Mouse (Mus musculus): Measurements from ENCODE around the gene Usp36. TPM values are rescaled to one million over a fixed set of nuclear protein-coding genes. Genes with fewer than 3 reads are reported as not detected.
A peak's percentile ranks its signal among the peaks of the same experiment; 100 is the strongest.

Gene Usp36
- polyA plus RNA-seq, 1 experiment from 2014 or later, result 13.5 TPM

- no peak overlapping the region for H3K9ac ChIP-seq (ENCODE audit: low read length)
- no peaks in the 10 kb centered on the region for H3K9me3 ChIP-seq (replicated peaks; ENCODE audit: control insufficient read depth, low read length)
- H3K4me3 ChIP-seq (ENCODE audit: low read length), result no peak overlapping the region
- ATAC-seq (replicated peaks; ENCODE audit: extremely low read depth, insufficient read depth, low FRiP score), result no peak
- peaks cover 40% of the 10 kb centered on the region for H3K4me1 ChIP-seq (ENCODE audit: control insufficient read depth, insufficient read depth, low read length)
- no peak overlapping the region for H3K4me2 ChIP-seq (ENCODE audit: low read depth, low read length)
- no peaks in the 10 kb centered on the region for H3K36me3 ChIP-seq (ENCODE audit: control insufficient read depth, insufficient read depth)
- H3K27ac ChIP-seq (ENCODE audit: low read length), result no peak overlapping the region
- H3K27me3 ChIP-seq (ENCODE audit: control insufficient read depth, insufficient read depth, low read length), result no peaks in the 10 kb centered on the region
- WGBS, result 83% methylated on average over 12 of the region's 12 CpGs
Measured at GRCm38 (mm10) chr11:118225056-118225836, 64.8 kb downstream of the Usp36 start.

- no peak overlapping the region for H3K4me2 ChIP-seq (ENCODE audit: low read depth, low read length)
- 80% methylated on average over 10 of the region's 10 CpGs for WGBS
- H3K4me1 ChIP-seq (ENCODE audit: control insufficient read depth, insufficient read depth, low read length), result peaks cover 37% of the 10 kb centered on the region
- no peaks in the 10 kb centered on the region for H3K27me3 ChIP-seq (ENCODE audit: control insufficient read depth, insufficient read depth, low read length)
- no peak overlapping the region for H3K27ac ChIP-seq (ENCODE audit: low read length)
- no peaks in the 10 kb centered on the region for H3K9me3 ChIP-seq (replicated peaks; ENCODE audit: control insufficient read depth, low read length)
- no peaks in the 10 kb centered on the region for H3K36me3 ChIP-seq (ENCODE audit: control insufficient read depth, insufficient read depth)
- H3K9ac ChIP-seq (ENCODE audit: low read length), result no peak overlapping the region
- no peak for ATAC-seq (replicated peaks; ENCODE audit: extremely low read depth, insufficient read depth, low FRiP score)
- H3K4me3 ChIP-seq (ENCODE audit: low read length), result no peak overlapping the region
Measured at GRCm38 (mm10) chr11:118223416-118224067, 66.5 kb downstream of the Usp36 start.

GRCm38 (mm10) chr11:118222917-118223316 lies 67.1 kb downstream of the Usp36 start:
- Histone ChIP-seq H3K4me1 (ENCODE audit: control insufficient read depth, insufficient read depth, low read length) (peaks cover 33% of the 10 kb centered on the region), H3K36me3 (ENCODE audit: control insufficient read depth, insufficient read depth) (no peaks in the 10 kb centered on the region), H3K4me2 (ENCODE audit: low read depth, low read length) (no peak overlapping the region), H3K9ac (ENCODE audit: low read length) (no peak overlapping the region), H3K27me3 (ENCODE audit: control insufficient read depth, insufficient read depth, low read length) (no peaks in the 10 kb centered on the region), H3K4me3 (ENCODE audit: low read length) (no peak overlapping the region), H3K27ac (ENCODE audit: low read length) (no peak overlapping the region), H3K9me3 (replicated peaks; ENCODE audit: control insufficient read depth, low read length) (no peaks in the 10 kb centered on the region)
- no peak for ATAC-seq (replicated peaks; ENCODE audit: extremely low read depth, insufficient read depth, low FRiP score)
- 71% methylated on average over 5 of the region's 5 CpGs for WGBS

GRCm38 (mm10) chr11:118222351-118222885 lies 67.6 kb downstream of the Usp36 start:
- peaks cover 31% of the 10 kb centered on the region for H3K4me1 ChIP-seq (ENCODE audit: control insufficient read depth, insufficient read depth, low read length)
- no peak for ATAC-seq (replicated peaks; ENCODE audit: extremely low read depth, insufficient read depth, low FRiP score)
- H3K9me3 ChIP-seq (replicated peaks; ENCODE audit: control insufficient read depth, low read length), result no peaks in the 10 kb centered on the region
- no peak overlapping the region for H3K4me3 ChIP-seq (ENCODE audit: low read length)
- WGBS, result 58% methylated on average over 6 of the region's 6 CpGs
- no peak overlapping the region for H3K9ac ChIP-seq (ENCODE audit: low read length)
- H3K27ac ChIP-seq (ENCODE audit: low read length), result peak overlapping the region; percentile 45; the same call in 1 of the 2 replicates
- no peaks in the 10 kb centered on the region for H3K36me3 ChIP-seq (ENCODE audit: control insufficient read depth, insufficient read depth)
- no peak overlapping the region for H3K4me2 ChIP-seq (ENCODE audit: low read depth, low read length)
- H3K27me3 ChIP-seq (ENCODE audit: control insufficient read depth, insufficient read depth, low read length), result no peaks in the 10 kb centered on the region

- H3K4me1 ChIP-seq (ENCODE audit: control insufficient read depth, insufficient read depth, low read length), result peaks cover 35% of the 10 kb centered on the region
- H3K27ac ChIP-seq (ENCODE audit: low read length), result no peak overlapping the region
- H3K27me3 ChIP-seq (ENCODE audit: control insufficient read depth, insufficient read depth, low read length), result no peaks in the 10 kb centered on the region
- WGBS, result 19% methylated on average over 7 of the region's 7 CpGs
- no peak overlapping the region for H3K4me2 ChIP-seq (ENCODE audit: low read depth, low read length)
- H3K36me3 ChIP-seq (ENCODE audit: control insufficient read depth, insufficient read depth), result no peaks in the 10 kb centered on the region
- H3K9ac ChIP-seq (ENCODE audit: low read length), result no peak overlapping the region
- no peaks in the 10 kb centered on the region for H3K9me3 ChIP-seq (replicated peaks; ENCODE audit: control insufficient read depth, low read length)
- no peak for ATAC-seq (replicated peaks; ENCODE audit: extremely low read depth, insufficient read depth, low FRiP score)
- no peak overlapping the region for H3K4me3 ChIP-seq (ENCODE audit: low read length)
Measured at GRCm38 (mm10) chr11:118220561-118221262, 69.3 kb downstream of the Usp36 start.

GRCm38 (mm10) chr11:118219066-118219465 lies 71.0 kb downstream of the Usp36 start:
- Histone ChIP-seq H3K4me3 (ENCODE audit: low read length) (no peak overlapping the region), H3K27me3 (ENCODE audit: control insufficient read depth, insufficient read depth, low read length) (no peaks in the 10 kb centered on the region)
- no peak for ATAC-seq (replicated peaks; ENCODE audit: extremely low read depth, insufficient read depth, low FRiP score)

GRCm38 (mm10) chr11:118216468-118216867 lies 73.6 kb downstream of the Usp36 start:
- ATAC-seq (replicated peaks; ENCODE audit: extremely low read depth, insufficient read depth, low FRiP score), result no peak
- Histone ChIP-seq H3K27ac (ENCODE audit: low read length) (peak overlapping the region; percentile 18; the same call in 1 of the 2 replicates), H3K36me3 (ENCODE audit: control insufficient read depth, insufficient read depth) (no peaks in the 10 kb centered on the region), H3K9ac (ENCODE audit: low read length) (no peak overlapping the region), H3K4me3 (ENCODE audit: low read length) (no peak overlapping the region), H3K4me2 (ENCODE audit: low read depth, low read length) (no peak overlapping the region), H3K4me1 (ENCODE audit: control insufficient read depth, insufficient read depth, low read length) (peaks cover 29% of the 10 kb centered on the region), H3K9me3 (replicated peaks; ENCODE audit: control insufficient read depth, low read length) (no peaks in the 10 kb centered on the region), H3K27me3 (ENCODE audit: control insufficient read depth, insufficient read depth, low read length) (no peaks in the 10 kb centered on the region)
- 37% methylated on average over 6 of the region's 6 CpGs for WGBS

More at GRCm38 (mm10) chr11:118219066-118219465, 71.0 kb downstream of the Usp36 start:
- WGBS, result 94% methylated on average over 4 of the region's 4 CpGs
- Histone ChIP-seq H3K4me1 (ENCODE audit: control insufficient read depth, insufficient read depth, low read length) (peaks cover 33% of the 10 kb centered on the region), H3K9me3 (replicated peaks; ENCODE audit: control insufficient read depth, low read length) (no peaks in the 10 kb centered on the region), H3K27ac (ENCODE audit: low read length) (no peak overlapping the region), H3K36me3 (ENCODE audit: control insufficient read depth, insufficient read depth) (no peaks in the 10 kb centered on the region), H3K9ac (ENCODE audit: low read length) (no peak overlapping the region), H3K4me2 (ENCODE audit: low read depth, low read length) (no peak overlapping the region)

GRCm38 (mm10) chr11:118215928-118216458 lies 74.1 kb downstream of the Usp36 start:
- Histone ChIP-seq H3K4me2 (ENCODE audit: low read depth, low read length) (no peak overlapping the region), H3K9ac (ENCODE audit: low read length) (no peak overlapping the region), H3K9me3 (replicated peaks; ENCODE audit: control insufficient read depth, low read length) (no peaks in the 10 kb centered on the region), H3K4me1 (ENCODE audit: control insufficient read depth, insufficient read depth, low read length) (peaks cover 33% of the 10 kb centered on the region), H3K27ac (ENCODE audit: low read length) (peak overlapping the region; percentile 18; the same call in 1 of the 2 replicates), H3K27me3 (ENCODE audit: control insufficient read depth, insufficient read depth, low read length) (no peaks in the 10 kb centered on the region), H3K36me3 (ENCODE audit: control insufficient read depth, insufficient read depth) (no peaks in the 10 kb centered on the region), H3K4me3 (ENCODE audit: low read length) (no peak overlapping the region)
- no peak for ATAC-seq (replicated peaks; ENCODE audit: extremely low read depth, insufficient read depth, low FRiP score)
- WGBS, result 58% methylated on average over 5 of the region's 5 CpGs
